Mouse (Mus musculus): ENCODE measurements around the gene Cnfn.
A peak's percentile ranks its signal among the peaks of the same experiment; 100 is the strongest.
"Not testable (repeated sequence)": the region's sequence is repeated elsewhere in the genome, so short reads cannot be mapped to it uniquely, and the experiment has no call there.

The Cnfn gene

DNA sequence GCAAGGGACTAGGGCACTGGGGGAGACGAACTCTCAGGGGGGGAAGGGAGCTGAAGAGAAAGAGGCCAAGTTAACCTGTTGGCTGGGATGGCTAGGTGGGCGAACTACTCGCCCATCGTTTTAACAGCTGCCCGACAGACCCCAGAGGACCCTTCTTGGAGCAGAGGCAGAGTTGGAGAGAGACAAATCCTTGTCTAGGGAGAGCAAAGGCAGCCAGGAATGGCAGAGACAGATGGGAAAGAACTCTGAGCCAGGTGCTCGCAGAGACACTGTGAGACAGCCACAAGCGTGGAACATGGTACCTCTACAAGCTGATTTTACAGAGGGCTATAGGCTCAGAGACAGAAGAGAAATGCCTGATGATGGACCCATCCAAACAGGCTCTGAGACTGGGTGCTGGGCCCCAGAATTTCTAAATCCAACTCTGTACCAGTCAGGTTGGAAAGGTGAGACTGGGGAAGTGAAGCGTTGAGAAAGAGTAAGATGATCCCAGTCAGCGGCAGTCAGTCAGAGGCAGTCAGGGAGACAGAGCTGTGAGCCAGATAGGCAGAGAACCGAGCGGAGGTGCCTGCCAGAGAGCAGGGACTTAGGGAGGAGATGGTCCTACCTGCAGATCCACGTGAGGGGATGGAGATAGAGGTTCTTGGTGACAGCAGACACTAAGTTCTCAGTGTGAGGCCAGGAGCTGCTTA lies at the start of gene Cnfn:
TSS of gene Cnfn (minus strand) at position 667 of the 692 bp plus-strand sequence.
- no peak for DNase-seq (ENCODE audit: low spot score)

DNA sequence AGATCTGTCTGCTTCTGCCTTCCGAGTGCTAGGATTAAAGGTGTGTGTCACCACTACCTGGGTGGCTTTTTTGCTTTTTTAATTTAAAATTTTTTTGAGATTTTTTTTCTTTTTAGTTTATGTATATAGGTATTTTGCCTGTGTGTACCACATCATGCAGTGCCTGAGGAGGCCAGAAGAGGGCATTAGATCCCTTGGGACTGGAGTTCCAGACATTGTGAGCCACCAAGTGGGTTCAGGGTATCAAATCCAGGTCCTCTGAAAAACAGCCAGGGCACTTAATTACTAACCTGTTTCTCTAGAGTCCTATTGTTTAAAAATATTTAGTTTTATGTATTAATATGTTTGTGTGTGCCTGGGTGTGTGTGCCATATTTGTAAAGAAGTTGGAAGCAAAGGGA lies 48.1 kb upstream of the Cnfn start:
- no peak for DNase-seq (ENCODE audit: low spot score)

DNA sequence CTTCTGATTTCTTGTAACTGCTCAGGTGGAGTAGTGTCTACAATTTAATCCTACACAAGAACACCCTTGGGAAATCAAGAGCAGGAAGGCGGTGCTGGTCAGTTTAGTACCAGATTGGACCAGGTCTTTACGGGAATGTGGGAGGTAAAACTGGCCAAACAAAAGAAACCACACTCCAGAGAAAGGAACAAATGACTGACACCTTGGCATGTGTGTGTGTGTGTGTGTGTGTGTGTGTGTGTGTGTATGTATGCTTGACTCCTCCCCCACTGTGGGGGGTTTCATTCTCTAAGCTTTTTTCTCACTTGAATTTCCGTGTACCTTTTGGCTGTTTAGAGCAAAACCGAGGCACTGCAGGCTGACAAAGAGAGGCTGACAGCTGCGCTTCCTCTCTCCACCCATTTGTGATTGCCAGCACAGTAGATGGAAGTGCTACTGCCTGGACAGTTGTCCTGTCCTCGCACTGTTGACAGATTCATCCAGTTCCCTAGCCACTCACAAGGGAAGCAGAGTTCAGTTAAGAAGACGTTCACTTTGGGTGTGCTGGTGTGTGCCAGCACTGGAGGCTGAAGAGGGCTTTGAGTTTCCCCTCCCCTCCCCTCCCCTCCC lies 43.4 kb upstream of the Cnfn start, which contains the start of gene Cxcl17:
TSS of gene Cxcl17 (minus strand) at position 54 of the 609 bp plus-strand sequence.
- DNase-seq (ENCODE audit: low spot score) = no peak

- no peak for DNase-seq (ENCODE audit: low spot score)
Observed at GRCm38 (mm10) chr7:25411861-25412260, 42.3 kb upstream of the Cnfn start.

DNA sequence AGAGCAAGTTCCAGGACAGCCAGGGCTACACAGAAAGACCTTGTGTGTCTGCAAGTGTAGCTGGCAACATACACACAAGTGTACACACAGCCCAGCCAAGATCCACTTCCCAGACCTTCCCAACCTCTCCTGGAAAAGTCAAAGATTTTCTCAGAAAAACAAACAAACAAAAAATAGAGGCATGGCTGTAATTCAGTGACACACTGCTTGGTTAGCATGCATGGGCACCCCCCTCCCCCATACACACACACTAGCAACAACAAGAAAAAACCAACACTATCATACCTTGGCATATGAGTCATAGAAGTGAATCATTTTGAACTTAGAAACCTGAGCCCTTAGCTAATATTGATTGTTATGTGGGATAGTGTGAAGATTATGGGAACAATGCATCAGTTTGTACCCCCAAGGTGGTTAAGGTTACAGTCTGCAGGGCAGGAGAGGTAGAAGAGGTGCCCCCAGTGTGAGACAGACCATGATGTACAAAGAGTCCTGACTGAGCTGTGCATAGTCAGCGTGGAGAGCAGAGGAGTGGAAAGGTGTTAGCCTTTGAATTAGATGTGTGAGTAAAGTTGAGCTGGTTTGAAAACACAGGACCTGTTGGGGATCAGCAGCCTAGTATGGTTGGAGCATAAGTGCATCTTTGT lies 41.6 kb upstream of the Cnfn start:
- DNase-seq (ENCODE audit: low spot score) = no peak

GRCm38 (mm10) chr7:25409114-25409760 lies 39.7 kb upstream of the Cnfn start:
- DNase-seq (ENCODE audit: low spot score) = no peak

GRCm38 (mm10) chr7:25406468-25406867 lies 36.9 kb upstream of the Cnfn start:
- no peak for DNase-seq (ENCODE audit: low spot score)

GRCm38 (mm10) chr7:25402671-25403101 lies 33.2 kb upstream of the Cnfn start:
- no peak for DNase-seq (ENCODE audit: low spot score)

DNA sequence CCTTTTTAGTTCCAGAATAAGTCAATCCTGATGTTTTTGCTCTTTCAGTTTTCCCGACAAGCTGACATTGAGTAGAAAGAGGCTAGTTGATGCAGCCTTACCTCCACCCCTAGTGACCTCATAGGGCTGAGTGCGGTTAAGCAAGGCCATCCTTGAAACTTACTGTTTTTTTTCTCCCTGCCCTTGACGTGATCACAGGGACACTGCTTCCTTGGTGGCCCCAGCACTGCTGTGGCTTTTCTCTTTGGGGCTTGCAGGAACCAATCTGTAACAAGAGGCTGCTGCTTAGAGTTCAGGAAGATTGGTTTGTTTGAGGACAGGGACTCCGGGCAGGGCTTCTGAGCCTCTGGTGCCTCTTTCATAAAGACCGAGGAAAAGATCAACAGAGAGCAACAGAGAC lies 32.5 kb upstream of the Cnfn start:
- DNase-seq (ENCODE audit: low spot score) = no peak

DNA sequence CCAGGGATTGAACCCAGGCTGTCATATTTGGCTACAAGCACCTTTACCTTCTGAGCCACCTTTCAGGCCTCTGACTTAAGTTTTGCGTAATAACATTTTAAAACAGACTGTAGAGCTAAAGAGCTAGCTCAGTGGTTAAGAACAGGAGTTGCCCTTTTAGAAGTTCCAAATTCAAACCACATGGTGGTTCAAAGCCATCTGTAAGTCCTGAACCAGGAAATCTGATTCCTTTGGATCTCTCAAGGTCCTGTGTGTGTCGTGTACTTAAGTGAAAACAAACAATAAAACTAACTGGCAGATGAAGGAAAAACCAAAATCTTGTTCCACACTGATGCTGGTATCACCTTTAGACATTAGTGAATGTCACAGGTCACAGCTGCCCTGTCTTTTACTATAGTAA lies 32.0 kb upstream of the Cnfn start:
- no peak for DNase-seq (ENCODE audit: low spot score)

DNA sequence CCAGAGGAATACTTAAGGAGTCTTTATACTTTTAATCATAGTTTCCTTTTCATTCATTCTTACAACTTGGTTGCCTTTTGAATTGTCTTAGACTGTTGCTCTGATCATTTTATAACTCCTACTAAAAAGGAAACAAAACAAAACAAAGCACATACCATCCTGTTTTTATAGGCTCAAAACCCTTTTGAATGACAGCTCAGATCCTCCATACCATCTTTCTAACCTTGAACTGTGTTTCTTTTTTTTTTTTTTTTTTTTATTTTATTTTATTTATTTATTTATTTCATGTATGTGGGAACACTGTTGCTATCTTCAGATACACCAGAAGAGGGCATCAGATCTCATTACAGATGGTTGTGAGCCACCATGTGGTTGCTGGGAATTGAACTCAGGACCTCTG lies 29.5 kb upstream of the Cnfn start:
- DNase-seq (ENCODE audit: low spot score) = not testable (repeated sequence)

GRCm38 (mm10) chr7:25398610-25399009 lies 29.1 kb upstream of the Cnfn start, which contains the start of gene Lipe:
TSS of gene Lipe (minus strand) at chr7:25398710.
- no peak for DNase-seq (ENCODE audit: low spot score)

DNA sequence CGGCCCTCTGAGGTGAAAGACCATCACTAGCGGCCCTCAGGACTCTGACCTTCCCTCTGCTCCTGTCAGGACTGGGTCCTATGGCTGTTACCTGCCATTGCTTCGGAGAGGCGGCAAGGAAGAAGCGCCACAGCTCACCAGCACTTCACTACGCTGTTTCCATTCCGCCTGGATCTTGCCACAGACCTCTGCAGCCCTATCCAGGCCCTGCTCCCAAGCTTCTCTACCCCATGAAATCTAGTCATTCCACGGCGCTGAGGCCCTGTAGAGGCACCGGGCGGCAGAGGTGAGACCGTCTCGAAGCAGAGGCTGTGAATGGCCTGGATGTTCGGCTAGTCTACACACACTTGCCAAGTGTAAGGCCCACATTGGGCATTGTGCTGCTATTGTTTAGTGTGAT lies 27.1 kb upstream of the Cnfn start:
- DNase-seq (ENCODE audit: low spot score) = peak; percentile 50

GRCm38 (mm10) chr7:25395558-25396521 lies 26.3 kb upstream of the Cnfn start:
- peak; percentile 95 for DNase-seq (ENCODE audit: low spot score)

GRCm38 (mm10) chr7:25395186-25395557 lies 25.6 kb upstream of the Cnfn start:
- DNase-seq (ENCODE audit: low spot score) = no peak

GRCm38 (mm10) chr7:25394754-25395153 lies 25.2 kb upstream of the Cnfn start:
- no peak for DNase-seq (ENCODE audit: low spot score)

DNA sequence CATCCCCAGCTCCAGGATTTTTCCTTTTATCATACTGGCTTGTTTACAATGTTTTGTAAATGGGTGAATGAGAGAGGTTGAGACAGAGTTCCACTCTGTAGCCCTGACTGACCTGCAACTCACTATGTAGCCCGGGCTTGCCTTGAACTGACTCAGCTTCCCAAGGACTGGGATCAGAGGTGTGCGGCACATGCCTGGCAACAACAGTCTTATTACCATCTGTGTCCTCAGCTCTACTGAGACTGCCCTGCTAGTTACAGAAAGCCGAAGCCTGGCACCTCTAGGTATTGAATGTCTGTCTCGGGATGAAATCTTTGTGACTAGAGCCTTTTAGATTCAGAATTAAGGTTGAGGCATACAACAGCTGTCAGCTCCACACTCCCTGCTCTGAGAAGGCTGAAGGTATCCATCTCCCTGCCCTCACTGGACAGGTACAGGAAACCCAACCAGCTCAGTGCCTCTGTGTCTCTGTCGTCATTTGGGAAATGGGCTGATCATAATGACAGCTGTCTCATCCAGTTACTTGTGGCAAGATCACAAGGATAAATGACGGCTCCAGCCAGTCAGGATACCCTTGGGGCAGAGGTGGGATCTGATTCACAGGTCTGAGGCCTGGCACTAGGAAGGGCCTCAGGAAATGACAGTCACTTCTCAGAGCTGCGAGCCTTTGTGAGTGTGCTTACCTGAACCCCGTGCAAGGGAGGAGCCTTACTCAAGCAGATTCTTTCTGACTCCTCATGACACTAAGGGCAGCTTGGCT lies 24.1 kb upstream of the Cnfn start:
- no peak for DNase-seq (ENCODE audit: low spot score)

DNA sequence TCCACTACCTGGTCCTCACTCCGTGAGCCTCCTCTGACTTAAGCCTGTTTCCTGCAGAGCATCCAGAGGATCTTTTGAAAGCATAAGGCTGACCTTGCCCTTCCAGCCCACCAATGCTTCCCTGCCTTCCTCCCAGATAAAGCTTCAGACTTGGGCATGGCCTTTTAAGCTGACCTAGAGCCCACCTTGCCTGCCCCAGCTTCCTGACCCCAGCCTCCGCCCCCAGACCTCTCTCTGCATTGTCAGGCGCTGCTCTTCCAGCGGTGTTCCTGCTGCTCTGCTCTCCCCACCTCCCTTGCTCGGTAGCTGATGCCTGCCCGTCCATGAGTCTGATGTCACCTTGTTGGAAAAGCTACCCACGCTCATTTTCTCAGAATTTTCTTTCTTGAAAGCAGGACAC lies 23.3 kb upstream of the Cnfn start:
- no peak for DNase-seq (ENCODE audit: low spot score)

DNA sequence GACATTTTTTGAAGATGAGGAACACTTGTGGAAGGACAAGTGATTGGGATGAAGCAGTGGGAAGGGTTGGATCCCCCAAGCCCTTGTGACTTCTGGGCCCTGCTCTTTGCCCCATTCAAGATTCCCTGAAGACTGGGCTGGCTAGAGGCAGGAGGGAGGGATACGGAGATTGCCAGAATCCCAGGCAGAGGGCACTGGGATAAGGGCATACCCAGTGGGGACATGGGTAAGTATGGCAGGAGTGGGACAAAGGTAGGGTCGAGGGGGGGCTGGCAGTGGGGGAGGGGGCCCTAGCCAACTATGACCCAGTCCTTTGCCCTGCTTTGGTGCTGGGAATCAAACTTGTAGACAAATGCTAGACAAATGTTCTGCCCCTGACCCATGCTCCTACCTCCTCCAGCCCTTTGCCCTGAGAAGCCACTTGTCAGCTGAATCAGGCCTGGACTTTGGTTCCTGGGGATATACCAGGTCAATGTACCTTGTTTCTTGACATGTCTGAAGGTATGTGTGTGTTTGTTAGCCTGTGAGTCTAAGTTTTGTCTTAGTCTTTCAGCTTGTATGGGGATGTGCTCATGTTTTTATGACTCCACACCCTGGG lies 22.4 kb upstream of the Cnfn start:
- no peak for DNase-seq (ENCODE audit: low spot score)

GRCm38 (mm10) chr7:25390986-25391385 lies 21.5 kb upstream of the Cnfn start:
- DNase-seq (ENCODE audit: low spot score) = no peak

Measured in testis, postnatal 14 days (tissue).